Mouse (Mus musculus): ENCODE measurements around the gene Rora. TPM values are rescaled to one million over a fixed set of nuclear protein-coding genes. Genes with fewer than 3 reads are reported as not detected.

Rora gene
- polyA plus RNA-seq, 1 experiment = not detected

DNA sequence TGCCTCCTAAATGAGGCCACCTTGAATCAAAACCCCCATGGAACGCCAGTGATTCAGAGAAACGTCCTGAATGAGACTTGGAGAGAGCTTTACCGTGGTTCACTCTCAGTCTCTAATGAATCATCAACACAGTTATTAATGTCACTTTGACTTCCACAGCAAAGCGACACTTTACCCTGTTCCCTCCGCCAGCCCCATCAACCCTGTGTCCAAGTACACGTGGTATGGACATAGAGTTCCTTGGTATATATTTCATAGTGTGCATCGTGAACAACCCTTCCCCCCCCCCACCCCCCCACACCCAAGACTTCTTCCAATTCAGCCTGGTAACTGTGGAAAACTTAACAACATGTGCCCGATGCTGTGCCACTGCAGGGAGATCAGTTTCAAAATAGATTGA is 397.3 kb downstream of the Rora start:
- no peak for TF ChIP-seq GATA1 (IDR thresholded peaks at IDR 0.05; ENCODE audit: low read length)

DNA sequence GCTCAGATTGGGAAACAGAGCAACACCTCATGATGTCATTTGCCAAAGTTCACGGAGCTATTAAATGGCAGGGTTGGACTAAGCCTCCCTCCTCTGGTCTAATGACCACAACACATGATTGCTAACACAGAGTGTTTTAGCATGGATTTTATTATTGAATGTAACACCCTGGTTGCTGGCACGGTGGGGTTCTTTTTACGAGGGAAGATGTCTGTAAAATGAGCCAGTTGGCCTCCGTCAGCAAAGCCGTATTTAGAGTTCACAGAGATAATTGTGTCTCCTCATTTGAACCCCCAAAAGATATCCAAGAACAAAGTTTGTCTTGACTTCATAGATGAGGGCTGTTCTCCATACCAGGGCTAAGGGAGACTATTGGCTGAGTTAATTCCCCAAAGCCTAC is 398.3 kb downstream of the Rora start:
- TF ChIP-seq GATA1 (IDR thresholded peaks at IDR 0.05; ENCODE audit: low read length) = no peak

DNA sequence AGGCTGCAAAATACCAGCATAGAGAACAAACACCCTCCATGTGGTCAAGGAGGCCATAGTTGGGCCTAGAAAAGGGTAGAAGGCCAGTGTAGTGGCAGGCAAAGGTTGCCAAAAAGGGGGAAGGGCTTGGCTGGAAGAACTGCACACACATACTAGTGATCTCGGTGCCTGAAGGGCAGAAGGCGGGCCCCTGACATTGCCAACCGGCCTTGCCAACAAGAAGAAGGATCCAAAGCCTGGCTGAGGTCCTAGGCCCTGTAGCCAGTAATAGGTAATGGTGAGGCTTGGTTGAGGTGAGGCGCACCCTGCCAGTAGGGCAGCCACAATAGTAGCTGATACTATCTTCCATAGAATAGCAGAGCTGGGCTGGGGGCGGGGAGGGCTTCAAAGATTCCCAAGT is 401.7 kb downstream of the Rora start:
- TF ChIP-seq GATA1 (IDR thresholded peaks at IDR 0.05; ENCODE audit: low read length) = no peak

DNA sequence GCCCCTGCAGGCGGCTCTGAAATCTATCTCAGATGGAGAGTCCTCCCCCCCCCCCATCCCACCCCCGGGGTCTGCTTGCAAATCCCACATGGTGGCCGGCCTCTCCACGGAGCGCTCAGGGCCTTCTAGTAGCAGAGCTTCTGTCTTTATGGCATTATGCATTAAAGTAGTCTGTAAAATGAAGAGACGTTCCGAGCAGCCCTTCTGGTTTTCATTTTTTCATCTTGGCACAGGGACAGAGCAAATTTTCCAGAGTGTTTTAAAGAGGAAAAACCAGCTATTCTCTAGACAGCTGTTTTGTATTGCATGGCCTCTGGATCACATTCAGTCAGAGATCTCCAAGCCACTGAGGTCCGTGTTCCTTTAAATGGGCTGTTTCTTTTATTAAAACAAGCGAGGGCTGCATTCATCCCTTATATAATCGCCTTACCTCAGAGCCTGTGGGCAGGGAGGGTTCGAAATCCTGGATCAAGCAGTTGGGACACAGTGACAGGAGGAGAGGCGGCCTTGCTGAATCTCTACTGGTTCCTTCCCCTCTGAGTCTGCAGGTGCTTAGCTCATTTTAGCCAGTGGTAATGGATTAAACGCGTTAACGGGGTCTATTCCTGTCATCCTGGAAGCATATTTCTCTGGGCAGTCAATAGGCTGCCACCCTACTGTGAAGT is 417.7 kb downstream of the Rora start:
- TF ChIP-seq GATA1 (IDR thresholded peaks at IDR 0.05; ENCODE audit: low read length) = no peak

DNA sequence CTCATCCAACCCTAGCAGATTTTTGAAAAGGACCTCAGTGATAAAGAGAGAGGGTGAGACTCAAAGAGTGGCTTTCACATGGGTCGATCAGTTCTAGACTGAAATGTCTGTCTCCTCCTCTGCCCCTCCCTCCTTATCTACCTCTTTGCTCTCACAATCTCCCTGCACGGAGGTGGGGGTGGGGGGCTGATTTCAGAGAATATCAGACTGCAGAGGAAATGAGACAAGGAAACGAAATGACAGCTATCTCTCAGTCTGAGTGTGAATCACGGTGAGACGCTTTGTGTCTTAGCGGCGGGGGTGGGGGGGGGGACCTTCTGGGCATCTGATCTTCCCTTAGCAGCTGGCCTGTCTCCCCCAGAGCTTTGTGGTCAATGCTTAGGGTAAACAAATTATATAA is 419.7 kb downstream of the Rora start:
- no peak for TF ChIP-seq GATA1 (IDR thresholded peaks at IDR 0.05; ENCODE audit: low read length)

DNA sequence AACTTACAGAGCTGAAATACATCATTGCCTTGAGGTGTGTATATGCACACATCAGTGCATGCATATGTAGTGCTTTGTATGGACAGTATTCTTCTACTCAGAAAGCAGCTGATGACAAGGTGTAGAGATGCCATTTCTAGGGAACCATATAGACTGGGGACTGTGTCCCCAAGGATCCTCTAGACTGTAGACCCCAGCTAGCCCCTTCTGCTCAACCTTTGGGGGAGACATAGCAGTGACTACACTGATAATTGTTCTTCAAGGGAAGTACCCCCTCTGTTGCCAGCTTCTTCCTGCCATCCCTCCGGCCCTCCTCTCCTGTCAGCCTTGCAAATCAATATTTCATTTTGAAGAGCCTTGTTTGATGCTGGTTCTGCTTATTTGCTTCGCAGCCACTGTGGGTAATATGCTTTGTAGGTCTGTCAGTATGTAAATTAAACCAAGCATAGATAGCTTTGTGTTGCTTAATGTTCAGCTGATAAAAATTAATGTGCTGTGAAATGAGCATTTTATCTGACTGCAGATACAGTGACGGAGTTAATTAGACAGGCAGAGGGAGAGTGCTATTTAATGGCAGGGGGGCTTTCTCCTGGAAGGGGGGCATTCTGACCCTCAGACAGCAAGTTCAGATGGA is 430.6 kb downstream of the Rora start:
- no peak for TF ChIP-seq GATA1 (IDR thresholded peaks at IDR 0.05; ENCODE audit: low read length)

DNA sequence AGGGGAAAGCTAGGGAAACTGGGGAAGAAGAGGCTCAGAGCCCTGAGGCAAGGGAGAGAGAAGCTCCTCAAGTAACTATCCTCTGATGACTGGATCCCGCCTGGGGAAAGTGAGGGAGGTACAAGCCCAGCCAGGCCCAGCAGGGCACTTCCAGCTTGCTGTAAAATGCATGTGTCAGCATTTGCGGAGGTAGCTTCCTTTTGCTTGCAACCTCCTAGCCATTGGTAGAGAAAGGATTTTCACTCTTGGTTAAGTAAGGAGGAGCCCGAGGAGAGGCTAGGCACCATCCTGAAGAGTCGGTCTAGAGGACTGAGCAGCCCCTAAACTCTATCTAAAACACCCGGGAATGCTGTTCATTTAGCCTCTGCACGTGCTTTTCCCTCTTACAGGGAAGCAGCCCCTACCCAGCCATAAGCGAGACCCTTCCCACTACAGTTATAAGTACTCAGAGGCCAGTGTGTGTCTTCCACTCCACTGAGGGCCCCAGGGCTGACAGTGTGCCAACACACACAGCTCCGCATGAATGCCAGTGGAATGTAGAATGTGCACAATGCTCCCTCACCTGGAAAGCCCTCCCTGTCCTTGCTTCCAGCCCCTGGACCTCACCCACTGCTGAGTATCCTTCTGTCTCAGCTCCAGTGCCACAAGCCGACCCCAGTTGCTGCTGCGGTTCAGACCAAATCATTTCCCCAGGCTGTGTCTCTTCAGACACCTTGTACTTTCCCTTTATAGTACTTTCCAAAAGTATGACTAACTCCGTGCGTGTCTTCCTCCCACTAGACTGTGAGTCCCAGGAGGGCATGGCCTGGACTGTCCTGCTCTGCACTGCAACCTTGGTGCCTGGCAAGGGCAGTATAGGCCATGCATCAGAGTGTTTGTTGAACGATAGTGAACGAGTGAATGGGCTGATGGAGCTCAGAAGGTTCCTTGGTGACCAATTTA is 431.4 kb downstream of the Rora start:
- no peak for TF ChIP-seq GATA1 (IDR thresholded peaks at IDR 0.05; ENCODE audit: low read length)

DNA sequence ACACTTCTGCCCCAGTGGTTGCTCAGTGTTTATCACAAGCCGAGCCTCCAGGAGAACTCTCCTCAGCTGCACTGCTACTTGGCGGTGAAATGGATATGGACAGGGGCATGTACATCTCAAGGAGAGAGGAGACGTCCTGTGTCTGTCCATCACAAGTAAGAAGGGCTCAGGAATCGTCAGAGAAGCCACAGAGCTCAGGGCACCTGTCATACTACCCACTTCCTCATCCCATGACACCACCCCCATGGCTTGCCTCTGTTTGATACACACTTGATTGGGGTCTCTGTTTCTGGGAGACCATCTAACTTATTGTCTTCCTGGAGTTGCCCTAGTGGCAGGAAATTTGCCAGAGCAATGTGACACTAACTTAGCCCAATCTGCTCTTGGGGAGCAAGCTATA is 433.3 kb downstream of the Rora start:
- TF ChIP-seq GATA1 (IDR thresholded peaks at IDR 0.05; ENCODE audit: low read length) = no peak

DNA sequence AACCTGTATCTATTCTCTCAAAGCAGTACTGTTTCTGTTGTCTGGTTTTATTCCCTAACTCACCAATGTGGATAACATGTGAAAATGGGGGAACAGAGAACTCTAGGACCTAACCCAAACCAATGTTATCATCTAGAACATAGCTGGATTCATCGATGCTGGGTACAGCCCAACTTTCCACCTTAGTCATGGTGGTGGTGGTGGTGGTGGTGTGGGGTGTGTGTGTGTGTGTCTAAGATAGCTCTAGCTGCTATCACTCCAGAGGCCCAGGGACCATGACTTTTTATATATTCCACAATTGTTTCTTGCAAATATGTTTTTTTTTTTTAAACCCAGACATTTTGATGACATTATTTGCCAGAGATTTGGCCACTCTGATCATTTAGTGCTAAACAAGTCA is 433.7 kb downstream of the Rora start:
- TF ChIP-seq GATA1 (IDR thresholded peaks at IDR 0.05; ENCODE audit: low read length) = no peak

DNA sequence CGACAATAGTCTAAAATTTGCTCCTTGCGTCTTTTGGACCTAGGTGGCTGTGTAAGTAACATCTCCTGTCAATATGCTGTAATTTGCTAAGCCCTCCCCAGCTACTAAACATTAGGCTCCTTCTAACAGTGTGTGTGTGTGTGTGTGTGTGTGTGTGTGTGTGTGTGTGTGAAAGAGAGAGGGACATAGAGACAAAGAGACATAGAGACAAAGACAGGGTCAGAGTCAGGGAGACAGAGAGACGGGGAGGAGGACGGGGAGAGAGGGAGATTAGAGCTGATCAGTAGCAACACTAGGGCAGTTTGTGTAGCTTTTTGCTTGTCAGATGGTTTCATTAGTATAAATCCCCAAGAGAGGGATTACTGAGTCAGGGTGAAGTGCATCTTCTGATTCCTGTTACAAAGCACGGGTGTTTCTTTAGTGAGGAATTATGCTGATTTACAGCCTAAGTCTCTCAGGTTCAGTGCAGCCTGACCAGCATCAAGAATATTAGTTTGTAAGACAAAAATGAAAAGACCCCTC is 437.2 kb downstream of the Rora start:
- TF ChIP-seq GATA1 (IDR thresholded peaks at IDR 0.05; ENCODE audit: low read length) = no peak

DNA sequence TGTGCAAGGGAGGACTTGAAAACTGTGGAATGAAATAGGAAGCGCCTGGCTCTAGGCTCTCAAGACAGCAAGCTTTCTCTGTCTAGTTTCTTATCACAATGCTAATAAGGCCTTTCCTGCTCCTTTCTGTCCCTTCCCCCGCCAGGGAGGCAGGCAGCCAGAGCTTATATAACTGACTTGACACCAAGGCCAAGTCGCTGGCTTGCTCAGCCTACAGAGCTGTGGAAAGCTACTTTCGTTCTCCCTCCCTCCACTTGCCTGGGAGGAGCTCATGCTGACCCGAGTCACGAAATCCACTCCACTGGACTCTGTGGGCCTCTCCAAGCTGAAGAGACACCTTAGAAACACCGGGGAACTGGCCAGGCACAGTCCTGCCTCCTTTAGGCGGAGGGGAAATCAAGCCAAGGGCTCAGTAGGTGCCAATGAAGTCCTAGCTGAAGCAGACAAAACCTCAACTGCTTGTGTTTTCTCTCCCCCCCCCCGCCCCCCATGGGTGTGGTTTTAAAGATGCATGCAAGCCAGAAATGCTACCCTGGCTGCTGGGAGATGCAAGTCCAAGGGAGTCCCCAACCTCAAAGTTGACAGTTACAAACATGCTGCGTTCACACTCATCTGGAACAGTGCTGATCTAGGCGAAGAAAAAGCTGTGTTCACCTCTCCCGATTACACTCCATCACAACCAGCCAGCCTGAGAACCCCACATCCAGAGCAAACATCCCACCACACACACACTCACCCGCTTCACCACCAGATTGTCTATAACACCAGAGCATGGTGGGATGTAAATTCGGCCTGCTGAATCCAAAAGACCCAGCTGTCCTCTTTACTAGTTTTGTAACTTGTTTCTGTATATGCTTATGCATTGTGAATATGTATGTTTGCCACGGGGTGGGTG is 438.8 kb downstream of the Rora start:
- no peak for TF ChIP-seq GATA1 (IDR thresholded peaks at IDR 0.05; ENCODE audit: low read length)

DNA sequence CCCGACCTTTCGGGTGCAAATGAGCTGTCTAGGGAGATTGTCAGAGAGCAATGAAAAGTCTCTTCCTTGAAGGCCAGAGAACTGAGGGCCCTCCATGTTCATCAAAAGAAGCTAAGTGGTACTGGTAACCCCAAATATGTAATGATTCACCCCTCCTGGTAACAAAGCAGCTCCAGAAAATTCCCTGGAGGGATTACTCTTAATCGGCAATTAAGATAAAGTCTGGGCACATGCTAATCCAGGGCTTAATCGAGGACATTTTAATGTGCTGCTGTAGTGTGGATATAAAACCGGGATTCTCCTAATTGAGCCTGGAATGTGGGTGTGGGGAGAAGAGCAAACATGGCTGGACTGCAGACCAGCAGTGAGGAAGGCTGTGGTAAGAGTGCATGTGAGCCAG is 450.7 kb downstream of the Rora start:
- no peak for TF ChIP-seq GATA1 (IDR thresholded peaks at IDR 0.05; ENCODE audit: low read length)

DNA sequence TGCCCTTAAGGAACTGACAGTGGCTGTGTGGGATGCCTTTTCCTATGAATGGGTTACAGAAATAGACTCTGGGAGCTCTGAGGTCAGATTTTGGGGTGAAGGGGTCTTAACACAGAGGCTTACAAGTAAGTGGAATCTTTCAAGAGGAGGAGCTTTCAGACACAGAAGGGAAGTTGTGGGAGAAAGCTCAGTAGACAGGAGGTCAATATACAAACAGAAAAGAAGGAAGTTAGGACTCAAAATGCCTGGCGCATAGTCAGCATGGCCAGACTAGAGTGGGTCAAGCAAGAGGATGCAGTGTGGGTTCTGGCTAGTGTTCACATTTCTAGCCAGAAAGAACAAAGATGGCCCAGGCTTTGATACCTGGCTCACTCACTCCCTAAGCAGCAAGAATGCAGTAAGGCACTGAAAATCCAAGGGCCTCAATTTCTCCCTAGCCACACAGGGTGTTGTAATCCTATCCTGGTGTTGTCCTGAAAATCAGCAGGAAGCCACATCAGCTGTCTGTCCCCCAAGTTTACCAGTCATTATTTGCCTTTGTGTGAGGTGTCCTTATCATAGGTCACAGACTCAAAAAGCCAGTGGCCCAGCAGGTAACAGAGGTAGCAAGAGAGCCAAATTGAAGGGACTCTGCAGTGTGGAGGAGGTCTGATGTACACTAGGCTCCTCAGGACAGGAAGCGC is 456.2 kb downstream of the Rora start:
- no peak for TF ChIP-seq GATA1 (IDR thresholded peaks at IDR 0.05; ENCODE audit: low read length)

DNA sequence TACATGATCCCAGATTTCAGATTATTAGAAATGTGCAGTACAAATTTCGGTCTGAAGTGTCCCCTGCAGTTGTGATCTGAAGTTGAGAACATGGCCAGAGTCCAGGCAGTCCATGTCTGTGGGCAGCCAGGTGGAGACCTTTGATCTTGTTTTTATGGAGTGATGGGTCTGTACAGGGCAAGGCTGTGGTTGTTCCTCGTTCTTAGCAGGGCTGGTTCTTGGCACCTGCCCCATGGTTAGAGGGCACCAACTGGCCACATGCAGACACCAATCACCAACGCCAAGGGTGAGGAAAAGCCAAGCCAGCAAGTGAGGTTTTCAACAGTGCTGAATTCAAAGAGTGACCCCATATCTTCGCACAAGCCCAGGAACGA is 456.7 kb downstream of the Rora start:
- no peak for TF ChIP-seq GATA1 (IDR thresholded peaks at IDR 0.05; ENCODE audit: low read length)

DNA sequence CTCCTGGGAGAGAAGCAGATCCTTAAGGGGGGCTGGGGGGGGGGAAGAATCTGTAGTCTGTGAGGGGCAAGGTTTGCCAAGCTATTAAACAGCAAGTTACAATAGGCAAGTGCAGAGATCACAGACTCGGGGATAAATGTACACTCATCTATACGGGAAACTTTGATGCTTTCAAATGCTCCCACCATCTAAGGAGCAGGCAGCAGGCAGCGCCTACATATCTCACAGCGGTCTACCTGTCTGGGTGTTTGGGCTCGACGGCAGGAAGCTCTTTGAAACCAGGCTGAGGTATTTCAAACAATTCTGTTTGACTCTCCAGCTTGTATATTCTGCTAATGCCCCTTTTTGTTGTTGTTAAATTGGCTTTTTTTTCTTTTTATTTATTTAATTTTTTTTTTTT is 457.1 kb downstream of the Rora start:
- TF ChIP-seq GATA1 (IDR thresholded peaks at IDR 0.05; ENCODE audit: low read length) = no peak

All from G1E-ER4 (cell line).